Mouse (Mus musculus): ENCODE measurements around the gene Ggact. TPM values are rescaled to one million over a fixed set of nuclear protein-coding genes. Genes with fewer than 3 reads are reported as not detected.

Gene Ggact
- polyA plus RNA-seq, 1 experiment, result 18.1 TPM

- Histone ChIP-seq H3ac (ENCODE audit: control insufficient read depth, insufficient read length, low read depth) (no peak overlapping the region), H3K79me2 (ENCODE audit: control insufficient read depth, insufficient read depth) (no peaks in the 10 kb centered on the region), H3K36me3 (ENCODE audit: control insufficient read depth, insufficient read depth) (peaks cover 12% of the 10 kb centered on the region), H3K4me3 (ENCODE audit: insufficient read depth, poor library complexity, severe bottlenecking) (no peak overlapping the region), H3K79me3 (ENCODE audit: low read depth) (no peaks in the 10 kb centered on the region), H3K27me3 (ENCODE audit: control insufficient read depth, insufficient read depth, insufficient read length) (no peaks in the 10 kb centered on the region)
- TF ChIP-seq CTCF (IDR thresholded peaks at IDR 0.05; ENCODE audit: control insufficient read depth, insufficient read depth, insufficient read length) (peak; percentile 35), CEBPB (IDR thresholded peaks at IDR 0.05; ENCODE audit: low read depth) (no peak)
Observed at GRCm38 (mm10) chr14:122950915-122951314, 37.4 kb upstream of the Ggact start.

- TF ChIP-seq CTCF (IDR thresholded peaks at IDR 0.05; ENCODE audit: control insufficient read depth, insufficient read depth, insufficient read length) (no peak), MYOD1 (IDR thresholded peaks at IDR 0.05; ENCODE audit: control insufficient read depth, insufficient read length, low read depth) (no peak), CEBPB (IDR thresholded peaks at IDR 0.05; ENCODE audit: low read depth) (no peak), MAX (IDR thresholded peaks at IDR 0.05) (no peak), FOSL1 (IDR thresholded peaks at IDR 0.05; ENCODE audit: insufficient read depth, low read length, poor library complexity, severe bottlenecking) (no peak), MYOG (IDR thresholded peaks at IDR 0.05; ENCODE audit: control insufficient read depth, extremely low read depth, insufficient read length) (no peak), USF1 (IDR thresholded peaks at IDR 0.05; ENCODE audit: low read depth) (no peak)
- no peak overlapping the region for H3K4me3 ChIP-seq (ENCODE audit: insufficient read depth, poor library complexity, severe bottlenecking)
- peaks cover 17% of the 10 kb centered on the region for H3K36me3 ChIP-seq (ENCODE audit: control insufficient read depth, insufficient read depth)
- H3K79me3 ChIP-seq (ENCODE audit: low read depth), result no peaks in the 10 kb centered on the region
- H3K79me2 ChIP-seq (ENCODE audit: control insufficient read depth, insufficient read depth), result no peaks in the 10 kb centered on the region
- no peak overlapping the region for H3ac ChIP-seq (ENCODE audit: control insufficient read depth, insufficient read length, low read depth)
- H3K27me3 ChIP-seq (ENCODE audit: control insufficient read depth, insufficient read depth, insufficient read length), result no peaks in the 10 kb centered on the region
Observed at GRCm38 (mm10) chr14:122943475-122943853, 29.9 kb upstream of the Ggact start.

GRCm38 (mm10) chr14:122942757-122943474 lies 29.4 kb upstream of the Ggact start:
- Histone ChIP-seq H3ac (ENCODE audit: control insufficient read depth, insufficient read length, low read depth) (no peak overlapping the region), H3K79me3 (ENCODE audit: low read depth) (no peaks in the 10 kb centered on the region), H3K27me3 (ENCODE audit: control insufficient read depth, insufficient read depth, insufficient read length) (no peaks in the 10 kb centered on the region), H3K79me2 (ENCODE audit: control insufficient read depth, insufficient read depth) (no peaks in the 10 kb centered on the region), H3K36me3 (ENCODE audit: control insufficient read depth, insufficient read depth) (peaks cover 17% of the 10 kb centered on the region), H3K4me3 (ENCODE audit: insufficient read depth, poor library complexity, severe bottlenecking) (no peak overlapping the region)
- TF ChIP-seq MAX (IDR thresholded peaks at IDR 0.05), result no peak

GRCm38 (mm10) chr14:122936460-122936859 lies 22.9 kb upstream of the Ggact start:
- H3K79me3 ChIP-seq (ENCODE audit: low read depth), result no peaks in the 10 kb centered on the region
- H3K36me3 ChIP-seq (ENCODE audit: control insufficient read depth, insufficient read depth), result peaks cover 34% of the 10 kb centered on the region
- no peak overlapping the region for H3ac ChIP-seq (ENCODE audit: control insufficient read depth, insufficient read length, low read depth)
- no peaks in the 10 kb centered on the region for H3K27me3 ChIP-seq (ENCODE audit: control insufficient read depth, insufficient read depth, insufficient read length)
- no peak overlapping the region for H3K4me3 ChIP-seq (ENCODE audit: insufficient read depth, poor library complexity, severe bottlenecking)
- TF ChIP-seq CTCF (IDR thresholded peaks at IDR 0.05; ENCODE audit: control insufficient read depth, insufficient read depth, insufficient read length) (no peak), MYOD1 (IDR thresholded peaks at IDR 0.05; ENCODE audit: control insufficient read depth, insufficient read length, low read depth) (no peak), MYOG (IDR thresholded peaks at IDR 0.05; ENCODE audit: control insufficient read depth, extremely low read depth, insufficient read length) (no peak), CEBPB (IDR thresholded peaks at IDR 0.05; ENCODE audit: low read depth) (no peak), FOSL1 (IDR thresholded peaks at IDR 0.05; ENCODE audit: insufficient read depth, low read length, poor library complexity, severe bottlenecking) (no peak), MAX (IDR thresholded peaks at IDR 0.05) (no peak), USF1 (IDR thresholded peaks at IDR 0.05; ENCODE audit: low read depth) (no peak)
- H3K79me2 ChIP-seq (ENCODE audit: control insufficient read depth, insufficient read depth), result no peaks in the 10 kb centered on the region

GRCm38 (mm10) chr14:122920011-122920410 lies 6.5 kb upstream of the Ggact start:
- no peaks in the 10 kb centered on the region for H3K79me2 ChIP-seq (ENCODE audit: control insufficient read depth, insufficient read depth)
- no peaks in the 10 kb centered on the region for H3K79me3 ChIP-seq (ENCODE audit: low read depth)
- TF ChIP-seq MYOD1 (IDR thresholded peaks at IDR 0.05; ENCODE audit: control insufficient read depth, insufficient read length, low read depth), result no peak
- no peak for TF ChIP-seq MYOG (IDR thresholded peaks at IDR 0.05; ENCODE audit: control insufficient read depth, extremely low read depth, insufficient read length)
- TF ChIP-seq USF1 (IDR thresholded peaks at IDR 0.05; ENCODE audit: low read depth), result no peak
- TF ChIP-seq CEBPB (IDR thresholded peaks at IDR 0.05; ENCODE audit: low read depth), result no peak
- TF ChIP-seq FOSL1 (IDR thresholded peaks at IDR 0.05; ENCODE audit: insufficient read depth, low read length, poor library complexity, severe bottlenecking), result no peak
- no peak for TF ChIP-seq CTCF (IDR thresholded peaks at IDR 0.05; ENCODE audit: control insufficient read depth, insufficient read depth, insufficient read length)
- H3K27me3 ChIP-seq (ENCODE audit: control insufficient read depth, insufficient read depth, insufficient read length), result no peaks in the 10 kb centered on the region
- no peak overlapping the region for H3ac ChIP-seq (ENCODE audit: control insufficient read depth, insufficient read length, low read depth)
- H3K4me3 ChIP-seq (ENCODE audit: insufficient read depth, poor library complexity, severe bottlenecking), result no peak overlapping the region
- peaks cover 9% of the 10 kb centered on the region for H3K36me3 ChIP-seq (ENCODE audit: control insufficient read depth, insufficient read depth)

GRCm38 (mm10) chr14:122917676-122918075 lies 4.1 kb upstream of the Ggact start:
- H3K36me3 ChIP-seq (ENCODE audit: control insufficient read depth, insufficient read depth), result peaks cover 9% of the 10 kb centered on the region
- H3K27me3 ChIP-seq (ENCODE audit: control insufficient read depth, insufficient read depth, insufficient read length), result no peaks in the 10 kb centered on the region
- H3K79me2 ChIP-seq (ENCODE audit: control insufficient read depth, insufficient read depth), result no peaks in the 10 kb centered on the region
- no peak for TF ChIP-seq USF1 (IDR thresholded peaks at IDR 0.05; ENCODE audit: low read depth)
- no peak for TF ChIP-seq CTCF (IDR thresholded peaks at IDR 0.05; ENCODE audit: control insufficient read depth, insufficient read depth, insufficient read length)
- no peak for TF ChIP-seq CEBPB (IDR thresholded peaks at IDR 0.05; ENCODE audit: low read depth)
- TF ChIP-seq MAX (IDR thresholded peaks at IDR 0.05), result no peak
- no peak for TF ChIP-seq MYOD1 (IDR thresholded peaks at IDR 0.05; ENCODE audit: control insufficient read depth, insufficient read length, low read depth)
- TF ChIP-seq MYOG (IDR thresholded peaks at IDR 0.05; ENCODE audit: control insufficient read depth, extremely low read depth, insufficient read length), result no peak
- no peak for TF ChIP-seq FOSL1 (IDR thresholded peaks at IDR 0.05; ENCODE audit: insufficient read depth, low read length, poor library complexity, severe bottlenecking)
- H3K4me3 ChIP-seq (ENCODE audit: insufficient read depth, poor library complexity, severe bottlenecking), result no peak overlapping the region
- H3K79me3 ChIP-seq (ENCODE audit: low read depth), result no peaks in the 10 kb centered on the region
- H3ac ChIP-seq (ENCODE audit: control insufficient read depth, insufficient read length, low read depth), result no peak overlapping the region
